Mouse (Mus musculus) hindbrain, embryonic 11.5 days (tissue): ENCODE measurements around the gene Gm21818. TPM values are rescaled to one million over a fixed set of nuclear protein-coding genes. Genes with fewer than 3 reads are reported as not detected.
"Not testable (repeated sequence)": the region's sequence is repeated elsewhere in the genome, so short reads cannot be mapped to it uniquely, and the experiment has no call there.

Experiments used
- ATAC-seq: fragments of 200-750 bp; cut with Nextera tagmentation; 2 replicates; pipeline ENCODE4 v1.8.0; 2017; ENCODE audit warnings: mild to moderate bottlenecking, moderate TSS enrichment, moderate library complexity; ENCODE audit not compliant: low FRiP score
- DNase-seq: peaks from one replicate; pipeline ENCODE4 v3.0.0-alpha.2; 2015; ENCODE audit warnings: low spot score
- H3K27ac ChIP-seq: fragments of 300-500 bp; sonication (generic); 2 replicates; pipeline ENCODE4 v1.5.1; 2014; ENCODE audit warnings: mild to moderate bottlenecking, low read depth, low read length
- H3K27me3 ChIP-seq: fragments of 300-500 bp; sonication (generic); 2 replicates; pipeline ENCODE4 v1.6.1; 2014; ENCODE audit warnings: mild to moderate bottlenecking, low read length, moderate library complexity, mixed read lengths; ENCODE audit not compliant: control insufficient read depth, insufficient read depth
- H3K36me3 ChIP-seq: fragments of 300-500 bp; sonication (generic); 2 replicates; pipeline ENCODE4 v1.6.1; 2014; ENCODE audit warnings: mild to moderate bottlenecking, low read length, moderate library complexity, mixed read lengths; ENCODE audit not compliant: control insufficient read depth, insufficient read depth
- H3K4me1 ChIP-seq: fragments of 300-500 bp; sonication (generic); replicated peaks from 2 replicates; pipeline ENCODE4 v1.6.1; 2014; ENCODE audit warnings: low read length, mixed read lengths; ENCODE audit not compliant: control insufficient read depth, insufficient read depth
- H3K4me2 ChIP-seq: fragments of 300-500 bp; sonication (generic); replicated peaks from 2 replicates; pipeline ENCODE4 v1.6.1; 2014; ENCODE audit warnings: mild to moderate bottlenecking, low read depth, low read length
- H3K4me3 ChIP-seq: fragments of 300-500 bp; sonication (generic); 2 replicates; pipeline ENCODE4 v1.5.1; 2014; ENCODE audit warnings: low read depth, low read length
- H3K9ac ChIP-seq: fragments of 300-500 bp; sonication (generic); 2 replicates; pipeline ENCODE4 v1.6.1; 2014; ENCODE audit warnings: low read depth, low read length
- H3K9me3 ChIP-seq: fragments of 300-500 bp; sonication (generic); 2 replicates; pipeline ENCODE4 v1.6.1; 2016; ENCODE audit warnings: low read length; ENCODE audit not compliant: control insufficient read depth
- WGBS: fragments of 180-500 bp; shearing (Covaris S2); extraction: QIAGEN DNeasy Blood & Tissue Kit; methylation state at CpG from one replicate; pipeline ENCODE4 v1.1.7; 2014; 5-methylcytosine and 5-hydroxymethylcytosine counted together
- polyA plus RNA-seq: library from polyadenylated mRNA; unstranded; fragments of >200 nt; fragmentation: Nextera tagmentation; extraction: Ambion mirVana; gene quantifications from 2 replicates; pipeline ENCODE4 v1.2.1, GENCODE M21; 2014

The Gm21818 gene
- not detected in 2 replicates for polyA plus RNA-seq

DNA sequence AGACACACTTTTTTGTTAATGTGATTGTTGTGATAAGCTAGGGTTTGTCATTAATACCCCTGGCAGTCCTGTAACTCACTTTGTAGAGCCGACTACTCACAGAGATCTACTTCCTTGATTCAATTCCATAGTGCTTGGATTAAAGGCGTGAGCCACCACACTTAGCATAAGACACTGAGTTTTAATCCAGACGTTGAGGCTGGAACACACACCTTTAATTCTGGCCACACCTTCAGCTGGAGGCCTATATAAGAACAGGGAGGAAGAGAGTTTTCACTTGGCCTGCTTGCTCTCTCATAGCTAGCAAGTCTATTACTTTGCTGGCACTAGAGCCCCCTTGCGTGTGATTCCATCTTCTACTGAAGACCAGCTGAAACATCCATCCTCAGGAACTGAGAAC, at the start of gene Gm21818:
Gene Gm21818 (plus strand): TSS at position 301 of the 400 bp plus-strand sequence.
- not testable (repeated sequence) for H3K36me3 ChIP-seq, H3K9ac ChIP-seq, H3K4me3 ChIP-seq, H3K27me3 ChIP-seq, H3K4me2 ChIP-seq, H3K9me3 ChIP-seq, H3K27ac ChIP-seq, H3K4me1 ChIP-seq, DNase-seq, ATAC-seq
- WGBS: 81% methylated on average over 4 of the region's 4 CpGs

DNA sequence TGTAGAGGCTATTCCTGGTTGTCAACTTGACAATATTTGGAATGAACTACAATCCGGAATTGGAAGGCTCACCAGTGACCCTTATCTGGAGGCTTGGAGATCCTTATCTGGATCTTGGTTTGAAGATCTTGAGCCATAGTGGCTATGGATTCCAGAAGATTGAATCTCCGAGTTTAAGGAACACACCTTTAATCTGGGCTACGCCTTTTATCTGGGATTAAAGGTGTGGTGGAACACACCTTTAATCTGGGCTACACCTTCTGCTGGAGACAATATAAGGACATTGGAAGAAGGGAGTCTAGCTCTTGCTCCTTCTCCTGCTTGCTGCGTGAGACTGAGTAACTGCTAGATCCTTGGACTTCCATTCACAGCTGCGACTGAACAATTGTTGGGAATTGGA, 32.3 kb upstream of the Gm21818 start, which contains the start of gene Gm20767:
Gene Gm20767 (plus strand): TSS at position 301 of the 400 bp plus-strand sequence.
- H3K36me3 ChIP-seq, H3K4me3 ChIP-seq, H3K9me3 ChIP-seq, H3K4me2 ChIP-seq, H3K27me3 ChIP-seq, H3K27ac ChIP-seq, H3K4me1 ChIP-seq, ATAC-seq, H3K9ac ChIP-seq, DNase-seq: not testable (repeated sequence)
- 88% methylated on average over 2 of the region's 5 CpGs for WGBS

DNA sequence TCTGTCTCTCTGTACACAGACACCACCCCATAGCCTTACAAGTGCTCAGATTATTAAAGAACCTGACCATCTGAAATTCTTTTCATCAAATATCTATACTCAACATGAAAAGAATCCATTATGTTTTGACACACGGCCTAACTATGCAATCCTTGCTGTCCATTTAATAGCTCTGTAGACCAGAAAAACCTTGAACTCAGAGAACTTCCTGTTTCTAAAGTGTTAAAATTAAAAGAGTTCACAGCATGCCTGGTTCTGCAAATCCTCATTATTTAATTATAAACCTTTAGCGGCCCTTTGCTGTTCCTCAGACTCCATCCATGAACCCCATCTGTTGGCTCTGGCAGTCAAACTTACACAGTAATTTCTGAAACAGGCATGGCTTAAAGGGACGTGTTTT, 29.9 kb upstream of the Gm21818 start:
- H3K9ac ChIP-seq, H3K9me3 ChIP-seq, DNase-seq, ATAC-seq, H3K27ac ChIP-seq, H3K4me3 ChIP-seq, H3K4me1 ChIP-seq, H3K27me3 ChIP-seq, H3K36me3 ChIP-seq, H3K4me2 ChIP-seq: not testable (repeated sequence)
- 78% methylated on average over 2 of the region's 3 CpGs for WGBS

DNA sequence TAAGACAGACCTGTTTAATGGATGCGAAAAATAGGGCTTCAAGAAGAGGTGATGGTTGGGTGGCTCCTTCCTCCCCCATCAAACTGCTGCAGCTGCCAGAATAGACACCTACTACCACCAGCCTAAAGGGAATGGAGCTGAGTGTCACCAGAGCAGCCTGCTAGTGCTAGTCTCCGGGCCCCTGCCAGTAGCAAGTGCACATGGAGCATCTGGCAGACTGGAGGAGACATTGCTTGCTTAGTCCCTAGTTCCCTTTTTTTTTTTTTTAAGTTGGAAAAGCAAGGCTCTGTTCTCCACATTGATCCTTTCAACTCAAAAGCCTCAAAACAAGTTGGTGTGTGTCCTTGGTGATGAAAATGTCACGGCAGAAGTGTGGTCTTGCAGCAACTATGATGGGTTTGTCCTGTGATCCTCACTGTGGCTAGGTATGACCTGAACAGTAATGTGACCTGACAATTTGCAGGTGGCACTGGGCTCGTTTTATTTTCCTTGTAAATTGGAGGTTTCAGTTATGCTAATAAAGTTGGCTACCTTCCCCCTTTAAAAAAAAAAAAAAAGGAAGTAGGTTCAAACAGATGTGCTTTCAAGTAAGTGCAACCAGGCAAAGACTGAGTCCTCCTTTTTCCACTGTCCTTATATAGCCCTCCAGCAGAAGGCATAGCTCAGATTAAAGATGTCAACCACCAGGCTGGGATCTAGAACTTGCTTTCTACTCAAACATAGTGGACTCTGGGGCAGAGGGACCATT, 22.4 kb upstream of the Gm21818 start:
- not testable (repeated sequence) for H3K4me2 ChIP-seq, ATAC-seq, DNase-seq, H3K4me1 ChIP-seq, H3K4me3 ChIP-seq, H3K27me3 ChIP-seq, H3K9me3 ChIP-seq, H3K36me3 ChIP-seq, H3K27ac ChIP-seq, H3K9ac ChIP-seq
- WGBS: 68% methylated on average over 3 of the region's 4 CpGs

- H3K27ac ChIP-seq, H3K4me3 ChIP-seq, H3K36me3 ChIP-seq, H3K9me3 ChIP-seq, H3K27me3 ChIP-seq, H3K9ac ChIP-seq, DNase-seq, H3K4me2 ChIP-seq, H3K4me1 ChIP-seq, ATAC-seq: not testable (repeated sequence)
- 62% methylated on average over 3 of the region's 3 CpGs for WGBS
Observed at GRCm38 (mm10) chr13:120150589-120150988, 21.6 kb upstream of the Gm21818 start.

DNA sequence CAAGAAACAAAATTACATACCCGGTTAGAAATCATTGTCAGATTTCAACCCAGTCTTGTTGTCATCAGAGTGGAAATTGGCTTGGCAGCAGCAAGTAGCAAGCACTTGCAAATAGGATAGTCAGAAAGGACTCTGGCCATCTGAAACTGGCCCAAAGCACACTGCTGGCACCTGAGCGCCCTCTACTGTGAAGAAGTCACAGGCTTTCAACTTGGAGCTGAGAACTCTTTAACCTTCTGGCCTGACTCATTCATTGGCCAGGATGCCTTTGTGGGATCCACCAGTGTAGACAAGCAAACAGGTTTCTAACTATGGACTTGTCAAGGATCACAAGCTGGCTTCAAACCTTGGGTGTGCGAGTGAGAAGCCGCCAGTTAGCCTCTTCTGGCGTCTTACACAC, 3.9 kb upstream of the Gm21818 start:
- H3K27me3 ChIP-seq, H3K9me3 ChIP-seq, H3K36me3 ChIP-seq, H3K4me3 ChIP-seq, ATAC-seq, H3K9ac ChIP-seq, H3K27ac ChIP-seq, H3K4me1 ChIP-seq, DNase-seq, H3K4me2 ChIP-seq: not testable (repeated sequence)
- 53% methylated on average over 5 of the region's 5 CpGs for WGBS

GRCm38 (mm10) chr13:120196189-120196821, 24.1 kb downstream of the Gm21818 start:
- not testable (repeated sequence) for H3K9ac ChIP-seq, H3K36me3 ChIP-seq, H3K4me2 ChIP-seq, DNase-seq, ATAC-seq, H3K27me3 ChIP-seq, H3K27ac ChIP-seq, H3K4me3 ChIP-seq, H3K4me1 ChIP-seq, H3K9me3 ChIP-seq
- 84% methylated on average over 7 of the region's 8 CpGs for WGBS

DNA sequence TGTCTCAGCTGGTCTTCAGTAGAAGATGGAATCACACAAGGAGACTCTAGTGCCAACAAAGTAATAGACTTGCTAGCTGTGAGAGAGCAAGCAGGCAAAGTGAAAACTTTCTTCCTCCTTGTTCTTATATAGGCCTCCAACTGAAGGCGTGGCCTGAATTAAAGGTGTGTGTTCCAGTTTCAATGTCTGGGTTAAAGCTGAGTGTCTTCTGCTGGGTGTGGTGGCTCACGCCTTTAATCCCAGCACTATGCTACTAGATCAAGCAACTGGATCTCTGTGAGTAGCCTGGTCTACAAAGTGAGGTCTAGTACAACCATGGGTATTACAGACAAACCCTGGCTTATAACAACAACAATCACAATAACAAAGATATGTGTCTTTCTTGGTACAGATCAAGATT, 43.6 kb downstream of the Gm21818 start, which contains the start of gene Gm21762:
Gene Gm21762 (minus strand): TSS at position 101 of the 400 bp plus-strand sequence.
- not testable (repeated sequence) for H3K9ac ChIP-seq, H3K9me3 ChIP-seq, DNase-seq, ATAC-seq, H3K27me3 ChIP-seq, H3K4me1 ChIP-seq, H3K36me3 ChIP-seq, H3K4me3 ChIP-seq, H3K27ac ChIP-seq, H3K4me2 ChIP-seq
- no CpG with 5 or more reads among the region's 2 CpGs for WGBS

GRCm38 (mm10) chr13:120220922-120221321, 48.7 kb downstream of the Gm21818 start:
- not testable (repeated sequence) for H3K36me3 ChIP-seq, H3K27me3 ChIP-seq, H3K4me3 ChIP-seq, DNase-seq, H3K27ac ChIP-seq, H3K9ac ChIP-seq, H3K9me3 ChIP-seq, H3K4me2 ChIP-seq, H3K4me1 ChIP-seq
- ATAC-seq: 0 out of 2 replicates have a peak, but pooled peaks have one; percentile 12
- 90% methylated on average over 5 of the region's 5 CpGs for WGBS
